Mouse (Mus musculus) urinary bladder, postnatal 4 days (tissue): ENCODE measurements around the gene Fbxw10.

Experiments used
- DNase-seq, 2 experiments: peaks; one replicate each; pipeline ENCODE4 v3.0.0; 2021 to 2022; ENCODE audit warnings: low spot score in 2 of 2

Gene Fbxw10

DNA sequence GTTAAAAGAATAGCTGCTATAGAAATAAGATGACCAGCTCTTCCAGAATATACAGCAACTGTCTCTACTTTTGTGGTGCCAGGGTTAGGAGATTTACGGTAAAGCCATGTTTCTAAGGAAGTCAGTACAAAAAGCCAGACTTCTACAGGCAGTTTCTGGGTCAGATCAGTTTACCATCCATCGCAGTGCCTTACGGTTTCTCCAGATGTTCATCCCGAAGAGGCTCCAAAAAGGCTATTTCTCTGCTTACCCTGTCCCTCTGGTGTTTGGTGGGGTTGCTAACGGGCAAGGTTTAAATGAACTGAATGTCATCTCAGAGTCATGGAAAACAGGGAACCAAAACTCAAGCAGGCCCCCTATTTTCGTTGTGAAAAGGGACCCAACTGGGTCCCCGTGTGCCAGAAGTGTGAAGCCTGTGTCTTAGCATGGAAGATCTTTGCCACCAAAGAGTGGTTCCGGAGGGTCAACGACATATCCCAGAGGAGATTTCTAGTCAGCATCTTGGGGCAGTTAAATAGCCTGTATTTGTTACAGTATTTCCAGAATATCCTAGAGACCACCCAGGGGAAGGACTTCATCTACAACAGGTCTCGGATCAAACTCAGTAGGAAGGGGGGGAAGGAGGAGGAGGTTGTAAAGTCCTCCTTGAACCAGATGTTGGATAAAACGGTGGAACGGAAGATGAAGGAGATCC, at the start of gene Fbxw10:
Gene Fbxw10, plus strand, starts transcription at position 109 of the 694 bp plus-strand sequence.
- no peak for DNase-seq

DNA sequence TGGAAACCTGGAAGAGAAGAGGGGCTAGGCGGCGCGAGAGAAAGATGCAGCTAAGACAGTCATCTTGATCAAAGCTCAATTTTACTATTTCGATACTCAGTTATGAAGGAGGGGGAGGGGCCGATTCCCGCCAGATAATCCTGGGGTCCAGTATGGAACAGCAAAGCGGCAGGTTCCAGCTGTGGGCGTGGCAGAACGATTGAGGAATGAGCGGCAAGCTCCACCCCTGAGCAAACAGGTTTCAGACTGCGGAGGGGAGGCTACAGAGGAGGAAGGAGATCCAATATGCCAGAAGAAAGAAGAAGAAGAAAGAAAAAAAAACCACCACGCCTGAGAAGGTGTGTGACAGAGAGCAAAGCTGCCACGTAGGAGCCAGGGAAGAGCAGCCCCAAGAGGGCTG, 42.8 kb upstream of the Fbxw10 start:
- no peak for DNase-seq

DNA sequence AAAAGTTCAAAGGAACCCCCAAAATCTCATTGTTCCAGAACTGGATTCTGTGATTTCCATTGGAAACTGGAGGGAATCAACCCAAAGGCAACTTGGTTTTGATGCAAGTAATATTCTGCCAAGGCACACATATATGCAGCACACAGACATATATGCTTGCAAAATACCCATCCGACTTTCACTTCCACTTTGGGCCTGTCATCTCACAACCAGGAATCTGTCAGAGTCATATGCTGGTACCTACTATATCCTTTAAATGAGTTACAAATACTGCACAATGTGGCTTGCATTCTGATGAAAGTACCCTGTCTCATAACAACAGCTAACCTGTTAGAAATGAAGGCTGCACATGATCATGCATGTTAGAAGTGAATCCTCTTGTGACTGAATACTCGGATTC, 38.9 kb upstream of the Fbxw10 start:
- DNase-seq: no peak

DNA sequence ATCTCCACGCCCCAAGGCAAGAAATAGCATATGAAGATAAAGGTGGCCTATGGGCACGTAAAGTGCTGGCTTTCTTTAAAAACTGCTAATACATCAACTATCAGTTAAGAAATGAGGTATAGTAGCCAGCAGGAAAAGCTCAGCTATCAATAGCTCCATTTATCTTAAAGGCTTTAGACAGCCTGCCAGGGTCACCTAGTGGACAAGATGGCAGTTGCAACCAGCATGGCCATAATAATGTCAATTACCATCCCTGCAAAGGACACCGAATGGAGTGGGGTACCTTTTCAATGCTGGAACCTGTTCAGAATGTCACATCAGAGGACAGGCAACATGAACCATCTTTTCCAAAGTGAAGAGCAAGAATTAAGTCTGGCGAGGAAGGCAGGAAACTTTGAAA, 37.7 kb upstream of the Fbxw10 start:
- DNase-seq: no peak

DNA sequence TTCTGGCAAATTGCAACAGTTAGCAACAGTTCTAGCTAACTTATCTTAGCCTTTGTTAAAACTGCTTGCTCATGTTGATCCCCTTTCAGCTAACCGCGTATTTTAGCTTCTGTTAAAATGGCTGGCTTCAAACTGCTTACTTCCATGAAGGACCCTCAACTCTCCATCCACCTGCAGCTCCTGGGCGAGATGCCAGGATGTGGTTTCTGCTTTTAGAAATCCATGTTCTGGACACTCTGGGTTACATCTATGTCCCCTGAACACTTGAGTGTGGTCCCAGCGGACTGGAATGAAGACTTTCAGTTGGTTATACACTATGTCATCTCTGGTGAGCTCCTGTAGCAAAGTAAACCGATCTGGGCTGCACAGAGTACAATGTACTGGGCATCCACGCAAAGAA, 34.6 kb upstream of the Fbxw10 start:
- no peak for DNase-seq

DNA sequence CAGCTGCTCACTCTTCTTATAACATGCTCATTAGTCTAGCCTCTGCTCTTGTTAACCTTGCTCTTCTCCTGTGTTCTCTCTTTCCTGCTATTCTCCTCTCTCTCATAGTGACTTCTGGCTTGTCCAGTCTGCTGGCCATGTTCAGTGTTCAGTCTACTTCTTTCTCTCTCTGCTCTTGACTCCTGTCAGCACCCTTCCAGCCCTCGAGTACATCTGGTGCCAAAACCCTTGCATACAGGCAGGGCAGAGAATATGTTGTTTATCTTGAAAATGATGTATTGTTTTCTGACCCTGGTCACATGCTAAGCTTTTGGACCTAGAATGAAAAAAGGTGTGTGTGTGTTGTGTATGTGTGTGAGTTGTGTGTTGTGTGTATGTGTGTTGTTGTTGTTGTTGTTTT, 33.4 kb upstream of the Fbxw10 start:
- no peak for DNase-seq

DNA sequence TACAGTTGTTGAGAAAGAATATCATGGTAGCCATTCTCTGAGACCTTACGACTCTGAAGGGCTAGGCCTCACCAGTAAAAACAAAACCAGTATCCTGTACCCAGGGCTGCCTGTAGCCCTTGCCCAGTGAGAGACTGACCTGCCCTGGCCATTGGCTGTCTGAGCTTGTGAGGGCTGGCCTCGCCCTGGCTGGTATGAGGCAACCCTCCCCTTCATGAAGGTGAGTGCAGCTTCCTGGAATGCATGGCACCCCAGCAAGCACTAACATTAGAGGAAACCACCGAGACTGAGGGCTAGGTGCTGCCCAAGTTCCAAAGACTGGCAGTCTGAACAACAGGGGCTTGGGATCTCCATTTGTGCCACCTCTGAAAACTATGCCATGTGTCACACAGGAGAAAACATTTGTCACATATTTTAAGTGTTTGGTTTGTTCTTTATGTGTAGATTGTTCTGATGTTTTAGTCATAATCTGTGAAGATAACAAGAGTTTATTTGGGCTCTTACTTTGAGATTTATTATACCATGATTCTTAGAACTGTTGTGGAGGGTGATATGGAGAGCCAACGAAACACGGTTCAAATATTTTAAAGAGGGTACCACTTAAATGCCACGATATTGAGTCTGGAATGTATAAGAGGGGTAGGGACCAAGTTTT, 32.8 kb upstream of the Fbxw10 start:
- DNase-seq: no peak

DNA sequence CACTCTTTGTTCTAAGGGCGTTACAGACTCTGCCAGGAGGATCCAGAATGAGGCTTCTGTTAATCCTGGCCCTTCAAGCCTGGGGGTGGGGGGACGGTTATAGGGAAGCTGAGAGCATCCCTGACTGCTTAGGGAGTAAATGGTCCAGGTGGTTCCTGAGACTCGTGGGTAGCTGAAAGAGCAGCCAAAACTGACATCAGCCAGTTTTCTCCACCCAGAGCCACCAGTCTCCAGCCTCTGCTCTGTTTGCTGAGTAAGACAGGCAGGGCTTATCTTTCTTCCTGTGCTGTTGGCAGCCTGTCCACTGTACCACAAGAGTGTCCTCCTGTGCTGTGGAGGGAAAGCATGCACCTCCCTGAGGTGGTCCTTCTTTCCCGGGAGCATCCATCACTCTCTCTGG, 32.2 kb upstream of the Fbxw10 start:
- no peak for DNase-seq

DNA sequence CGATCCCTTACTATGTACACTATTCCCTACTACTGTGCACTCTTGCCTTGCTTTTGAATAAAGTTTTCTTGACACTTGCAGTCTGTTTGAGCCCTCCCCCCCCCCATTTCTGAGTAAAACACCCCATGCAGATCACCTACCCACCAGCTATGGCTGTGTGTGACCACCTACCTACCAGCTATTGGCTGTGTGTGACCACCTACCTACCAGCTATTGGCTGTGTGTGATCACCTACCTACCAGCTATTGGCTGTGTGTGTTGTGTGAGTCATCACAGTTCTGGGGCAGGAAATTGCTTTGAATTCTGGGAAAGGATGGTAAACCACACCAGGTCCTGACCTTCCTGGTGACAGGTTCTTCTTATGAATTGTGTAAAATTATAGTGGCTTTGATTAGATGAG, 31.4 kb upstream of the Fbxw10 start:
- no peak for DNase-seq

DNA sequence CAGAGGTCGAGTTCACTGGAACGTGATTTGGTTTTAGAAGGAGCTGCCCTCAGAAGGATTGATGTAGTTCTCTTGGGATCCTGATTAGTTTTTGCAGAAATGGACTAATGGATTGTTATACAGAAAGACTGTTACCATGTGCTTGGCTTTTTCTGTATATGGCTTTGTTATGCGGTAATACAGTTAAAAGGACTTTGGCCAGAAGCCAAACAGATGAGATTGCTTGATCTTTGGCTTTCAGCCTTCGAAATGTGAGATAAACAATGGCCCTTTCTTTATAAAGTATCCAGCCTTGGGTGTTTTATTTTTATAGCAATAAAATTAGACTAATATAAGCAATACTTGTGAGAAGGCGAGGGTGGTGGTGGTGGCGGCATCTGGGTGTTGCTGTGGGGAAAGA, 30.3 kb upstream of the Fbxw10 start:
- DNase-seq: no peak

DNA sequence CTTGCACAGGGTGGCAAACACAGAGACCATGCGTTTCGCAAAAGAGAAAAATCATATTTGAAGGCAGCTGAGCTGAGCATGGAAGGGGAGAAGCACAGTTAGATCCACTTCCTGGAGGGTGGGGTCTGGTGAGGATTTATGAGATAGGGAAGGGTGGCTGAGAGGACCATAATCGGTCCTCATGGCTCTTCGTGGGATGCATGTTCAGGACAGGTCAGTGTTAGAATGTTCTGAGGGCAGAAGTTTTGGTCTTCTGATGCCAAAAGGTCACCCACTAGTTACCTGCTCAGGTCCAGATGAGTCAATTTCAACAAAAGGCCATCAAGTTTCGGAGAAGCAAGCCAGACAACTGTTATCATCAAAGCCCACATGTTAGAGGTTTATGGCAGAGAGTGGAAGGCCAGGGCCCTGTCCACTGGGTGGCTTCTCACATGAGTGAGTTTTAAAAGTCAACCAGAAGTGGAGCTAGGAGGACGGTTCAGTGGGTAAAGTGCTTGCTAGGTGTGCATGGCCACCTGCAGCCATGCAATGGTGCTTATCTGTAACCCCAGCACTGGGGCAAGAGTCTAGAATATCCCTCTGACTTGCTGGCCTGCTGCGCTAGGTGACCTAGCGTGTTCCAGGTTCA, 27.7 kb upstream of the Fbxw10 start:
- DNase-seq: no peak

DNA sequence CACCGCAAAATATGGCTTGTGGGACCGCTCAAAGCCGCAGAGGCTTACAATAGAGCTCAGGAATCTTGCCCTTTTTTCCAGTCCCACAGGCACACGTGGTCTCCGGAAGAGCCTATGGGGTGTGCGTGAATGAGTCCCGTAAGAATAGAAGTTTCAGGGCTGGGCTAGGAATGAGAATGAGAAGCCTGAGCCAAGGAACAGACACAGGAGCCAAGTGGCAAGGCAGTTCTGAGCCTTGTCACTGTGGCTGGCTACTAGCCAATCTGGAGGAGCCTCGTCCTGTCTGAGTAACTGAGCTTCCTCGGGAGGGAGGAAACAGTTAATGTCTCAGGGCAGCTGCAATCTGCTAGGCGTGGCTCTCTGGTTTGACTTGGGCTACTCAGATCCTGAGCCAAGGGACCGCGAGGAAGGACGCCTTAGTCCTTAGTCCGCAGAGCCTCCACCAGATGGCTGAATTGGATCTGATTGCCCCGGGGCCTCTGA, 26.8 kb upstream of the Fbxw10 start, which contains the start of gene Trim16:
Gene Trim16, plus strand, starts transcription at position 173 of the 483 bp plus-strand sequence.
- peak; percentile 75 to 81 for DNase-seq

DNA sequence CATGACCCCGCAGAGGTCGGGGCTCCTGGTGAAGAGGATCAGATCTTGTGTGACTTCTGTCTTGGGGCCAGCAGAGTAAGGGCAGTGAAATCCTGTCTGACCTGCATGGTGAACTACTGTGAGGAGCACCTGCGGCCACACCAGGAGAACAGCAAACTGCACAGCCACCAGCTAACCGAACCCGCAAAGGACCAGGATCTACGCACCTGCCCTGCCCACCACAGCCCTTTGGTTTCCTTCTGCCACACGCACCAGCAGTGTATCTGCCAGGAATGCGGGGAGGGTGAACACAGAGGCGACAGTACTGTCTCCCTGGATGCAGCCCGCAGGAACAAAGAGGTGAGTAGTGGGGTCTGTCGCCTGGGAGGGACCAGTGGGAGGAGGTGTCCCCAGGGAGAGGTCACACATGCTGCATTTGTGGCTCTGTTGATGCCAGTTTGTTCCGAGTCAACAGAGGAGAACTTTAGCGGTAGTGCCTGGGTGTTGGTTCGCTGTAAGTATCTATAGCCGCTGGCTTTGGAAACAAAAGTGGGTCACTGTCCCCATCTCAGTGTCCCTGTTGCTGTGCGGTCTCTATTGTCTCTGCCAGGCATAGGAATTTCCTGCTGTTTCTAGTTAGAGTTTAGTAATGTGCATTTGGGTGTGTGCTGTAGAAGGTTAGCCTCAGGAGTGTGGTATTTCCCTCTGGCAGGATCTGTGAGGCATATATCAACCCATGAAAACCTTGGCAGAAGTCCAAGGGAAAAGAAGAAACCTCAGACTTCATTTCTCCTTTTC, 26.0 kb upstream of the Fbxw10 start:
- peak in 1 of 2 experiments; percentile 20 for DNase-seq

DNA sequence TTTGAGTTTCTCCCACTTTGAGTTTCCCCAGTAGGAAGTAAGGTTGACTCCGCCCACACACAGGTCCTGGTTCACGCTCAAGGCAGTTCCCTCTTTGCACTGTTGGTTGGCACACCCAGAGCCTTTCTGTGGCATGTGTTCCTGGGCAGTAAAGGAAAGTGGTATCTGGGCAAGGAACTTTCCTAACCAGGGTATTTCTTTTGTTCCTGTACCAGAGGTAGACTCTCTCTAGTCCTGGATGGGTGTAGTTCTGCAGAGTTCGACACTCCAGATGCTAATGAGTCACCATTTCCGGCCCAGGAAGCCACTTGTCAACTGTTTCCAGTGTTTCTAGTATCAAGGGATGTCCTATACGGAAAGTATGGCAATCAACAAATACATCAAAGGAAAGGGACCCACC, 25.0 kb upstream of the Fbxw10 start:
- no peak for DNase-seq

DNA sequence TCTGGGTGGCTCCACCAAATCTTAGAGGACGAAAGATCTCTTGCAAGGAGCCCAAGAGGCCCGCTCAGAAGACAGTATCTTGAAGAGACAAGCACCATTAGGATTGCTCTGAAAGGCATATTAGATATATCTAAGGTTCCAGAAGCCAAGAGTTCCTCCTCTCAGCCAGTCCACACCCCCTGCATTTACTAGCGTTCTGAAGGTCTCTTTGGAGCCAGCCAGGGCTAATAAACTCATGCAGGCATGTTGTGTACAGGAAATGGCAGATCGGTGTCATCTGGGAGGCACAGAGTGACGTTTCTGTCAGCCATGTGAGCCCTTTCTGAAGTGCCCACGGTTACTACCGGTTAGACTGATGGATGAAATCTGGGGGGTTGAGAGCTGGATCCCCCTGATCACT, 22.7 kb upstream of the Fbxw10 start:
- no peak for DNase-seq

DNA sequence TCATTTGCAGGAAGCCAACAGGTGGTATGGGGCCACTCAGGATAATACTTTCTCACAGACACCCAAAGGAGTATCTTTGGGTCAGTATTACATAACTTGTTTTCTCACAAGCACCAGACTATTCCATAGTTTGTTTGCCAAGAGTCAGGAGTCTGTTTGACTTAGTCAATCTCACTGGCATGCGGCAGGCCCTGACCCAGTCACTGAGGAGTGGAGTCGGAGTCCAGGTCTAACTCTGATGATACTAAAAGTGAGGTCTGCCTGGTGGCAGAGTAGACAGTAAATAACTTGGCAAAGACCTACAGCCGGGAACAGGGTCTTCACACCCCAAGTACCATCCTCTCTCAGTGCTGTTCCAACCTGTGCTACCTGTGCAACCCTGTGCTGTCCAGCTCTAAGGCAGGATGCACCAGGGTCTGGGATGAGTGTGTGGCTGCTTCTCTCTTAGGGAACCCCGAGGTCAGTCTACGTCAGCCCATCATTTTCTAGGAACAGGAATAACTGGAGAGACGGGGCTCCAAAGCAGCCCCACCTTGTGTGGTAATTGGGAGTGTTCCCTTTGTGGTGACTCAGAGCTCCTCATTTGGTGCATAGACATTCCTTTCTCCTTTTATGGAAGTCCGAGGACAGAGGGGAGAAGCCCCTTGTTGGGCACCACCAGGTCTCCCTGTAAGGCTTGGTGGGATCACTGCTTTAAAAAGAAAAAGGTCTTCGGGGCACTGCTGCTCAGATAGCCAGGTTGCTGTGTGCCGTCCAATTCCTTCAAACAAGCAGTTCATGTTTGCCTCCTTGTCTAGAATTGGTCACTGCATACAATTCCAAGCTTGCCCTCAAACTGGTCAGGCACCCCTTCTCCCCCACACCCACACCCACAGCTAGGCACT, 21.4 kb upstream of the Fbxw10 start:
- no peak for DNase-seq

DNA sequence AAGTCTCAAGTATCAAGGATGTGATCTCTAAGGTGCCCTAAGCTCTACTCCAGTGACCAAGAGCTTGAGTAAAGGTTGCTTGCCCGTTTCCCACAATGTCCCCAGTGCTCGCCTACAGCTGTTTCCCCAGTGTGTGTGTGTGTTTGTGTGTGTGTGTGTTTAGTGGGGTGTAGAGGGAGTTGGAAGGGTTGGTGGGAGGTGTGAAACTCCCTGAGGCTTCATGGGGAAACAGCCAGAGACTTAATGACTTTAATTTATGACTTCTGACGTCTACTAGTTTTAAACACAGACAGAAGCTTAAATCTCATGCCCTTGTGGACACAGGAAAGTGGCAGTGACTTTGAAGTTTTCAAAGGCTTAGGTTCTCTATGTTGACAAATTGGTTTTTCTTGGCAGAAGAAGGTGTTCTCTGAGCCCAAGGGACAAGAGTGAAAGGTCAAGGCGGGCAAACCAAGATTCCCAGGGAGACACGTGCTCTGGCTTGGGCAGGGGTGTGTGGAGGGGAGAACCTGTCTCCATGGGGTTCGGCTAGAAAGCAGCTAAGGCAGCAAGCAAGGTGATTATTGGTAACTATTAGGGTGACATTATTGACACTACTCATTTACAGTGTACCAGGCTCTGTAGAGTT, 20.6 kb upstream of the Fbxw10 start:
- DNase-seq: no peak

DNA sequence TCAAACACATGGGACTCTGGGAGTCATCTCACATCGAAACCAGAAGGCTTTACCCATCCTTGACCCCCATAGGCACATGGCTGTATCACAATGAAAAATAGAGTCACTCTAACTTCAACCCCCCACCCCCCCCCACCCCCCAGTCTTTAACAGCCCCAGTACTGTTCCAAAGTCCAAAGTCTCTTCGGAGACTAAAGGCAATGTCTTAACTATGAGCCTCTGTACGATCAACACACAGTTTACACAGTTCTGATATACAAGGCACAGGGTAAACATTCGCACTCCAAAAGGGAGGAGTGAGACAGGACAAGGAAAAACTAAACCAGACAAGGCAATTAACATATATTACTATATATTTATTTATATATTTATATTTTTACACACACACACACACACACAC, 19.7 kb upstream of the Fbxw10 start:
- DNase-seq: no peak

DNA sequence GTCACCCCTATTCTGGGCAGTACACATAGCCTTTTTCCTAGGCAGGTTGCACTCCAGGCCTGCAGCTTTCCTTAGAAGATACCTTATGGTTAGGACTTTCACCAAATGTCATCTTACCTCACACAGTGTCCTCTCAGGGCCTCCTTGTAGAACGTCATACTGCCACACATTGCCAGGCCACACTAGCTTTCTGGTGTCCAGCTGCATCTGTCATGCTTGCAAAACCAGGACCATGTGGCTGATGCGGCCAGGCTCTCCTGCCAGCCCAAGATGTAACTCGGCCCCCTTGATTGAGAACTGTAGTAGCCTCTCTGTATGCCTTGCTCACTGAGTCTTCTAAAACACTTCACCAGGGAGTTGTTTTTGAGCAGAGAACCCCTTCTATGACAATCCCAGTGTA, 19.0 kb upstream of the Fbxw10 start:
- no peak for DNase-seq

DNA sequence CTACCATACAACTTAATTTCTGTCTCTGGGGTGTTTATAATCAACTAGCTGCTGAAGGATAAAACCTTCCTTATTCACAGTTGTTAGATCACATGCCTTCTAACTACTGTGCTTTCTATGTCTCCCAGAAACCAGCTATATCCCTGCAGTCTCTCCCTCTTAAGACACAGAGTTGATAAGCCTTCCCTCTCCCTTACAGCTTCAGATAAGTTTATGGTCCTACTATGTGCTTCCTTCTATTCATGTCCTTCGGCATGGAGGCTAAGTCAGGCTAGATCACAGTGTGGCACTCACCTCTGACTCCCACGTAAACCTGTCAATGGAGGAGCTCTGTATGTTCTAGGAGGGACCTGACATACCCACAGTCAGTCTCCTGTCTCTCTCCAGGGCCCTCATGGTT, 16.5 kb upstream of the Fbxw10 start:
- no peak for DNase-seq

DNA sequence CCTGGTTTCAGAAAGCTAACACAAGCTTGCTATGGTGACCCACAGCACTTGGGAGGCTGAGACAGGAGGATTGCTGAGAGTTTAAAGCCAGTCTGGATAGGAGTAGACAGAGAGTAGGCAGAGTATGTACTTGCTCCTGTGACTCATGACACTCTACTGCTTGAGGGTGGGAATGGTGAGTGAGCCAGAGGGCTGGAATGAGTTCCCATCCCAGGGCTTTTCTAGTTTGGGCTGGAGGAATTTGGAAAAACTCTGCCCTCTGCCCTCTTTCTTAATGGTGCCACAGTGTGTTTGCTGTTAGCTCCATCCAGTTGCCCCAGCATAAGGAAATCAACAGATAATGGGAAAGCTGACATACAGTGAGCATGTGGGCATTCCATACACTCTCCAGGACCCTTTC, 15.0 kb upstream of the Fbxw10 start:
- no peak for DNase-seq
